Mouse (Mus musculus) telencephalon, adult 2 months (tissue): ENCODE measurements around the gene Zdhhc24.

Experiments used
- DNase-seq: peaks from one replicate; pipeline ENCODE4 v3.0.0-alpha.2; 2011; ENCODE audit warnings: low read depth, low spot score

Zdhhc24 gene

DNA sequence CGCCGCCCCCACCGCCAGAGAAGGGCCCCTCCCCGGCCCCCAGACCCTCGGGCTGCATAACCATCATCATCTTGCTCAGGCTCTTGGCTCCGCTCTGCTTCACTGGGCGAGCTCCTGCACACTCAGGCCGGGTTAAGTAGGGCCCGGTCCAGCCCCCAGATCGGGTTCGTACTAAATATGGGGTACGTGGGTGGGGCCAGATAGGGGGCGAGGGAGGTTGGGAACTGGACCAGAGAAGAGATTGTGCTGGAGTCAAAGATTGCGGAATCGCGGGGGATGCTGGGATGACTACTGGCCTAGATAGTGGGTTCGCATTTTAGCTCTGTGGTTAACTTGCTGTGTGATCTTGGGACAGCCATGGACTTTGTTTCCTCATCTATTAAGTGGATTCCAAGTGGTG, 683 bp upstream of the Zdhhc24 start, which contains the start of gene Actn3:
Gene Actn3, minus strand, starts transcription at position 125 of the 400 bp plus-strand sequence.
- no peak for DNase-seq

DNA sequence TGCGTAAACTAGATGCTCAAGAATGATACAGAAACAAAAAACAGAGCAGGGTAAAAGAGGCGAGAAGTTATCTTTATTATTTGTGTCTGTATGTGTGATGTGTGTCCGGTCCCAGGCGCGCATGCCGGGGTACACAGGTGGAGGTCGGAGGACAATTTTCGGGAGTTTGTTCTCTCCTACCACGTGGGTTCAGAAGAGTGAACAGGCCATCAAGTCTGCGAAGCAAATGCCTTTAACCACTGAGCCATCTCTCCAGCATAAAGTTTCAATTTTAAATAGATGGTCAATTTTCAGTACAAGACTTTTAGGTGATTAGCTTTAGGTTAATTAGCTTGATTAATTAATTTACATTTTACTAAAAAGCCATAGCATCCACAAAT, 846 bp downstream of the Zdhhc24 start:
- no peak for DNase-seq

DNA sequence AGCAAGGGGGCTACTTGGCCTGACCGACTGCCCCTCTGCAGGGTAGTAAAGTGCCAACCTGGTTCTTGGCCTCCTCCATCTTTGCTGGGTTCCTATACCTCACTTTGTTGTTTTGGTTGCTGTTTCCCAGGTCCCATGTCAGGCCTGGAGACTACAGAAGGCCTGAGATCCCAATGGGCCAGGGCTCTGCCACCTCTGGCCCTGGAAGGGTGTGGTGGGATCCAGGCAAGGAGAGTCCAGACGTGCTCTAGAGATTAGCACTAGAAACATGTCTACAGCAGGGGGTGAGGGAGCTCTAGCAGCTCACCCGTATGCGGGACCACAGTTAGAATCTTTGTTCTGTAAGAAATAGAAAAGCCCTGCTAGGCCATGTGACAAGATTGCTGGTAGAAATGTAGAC, 5.5 kb downstream of the Zdhhc24 start:
- DNase-seq: no peak

DNA sequence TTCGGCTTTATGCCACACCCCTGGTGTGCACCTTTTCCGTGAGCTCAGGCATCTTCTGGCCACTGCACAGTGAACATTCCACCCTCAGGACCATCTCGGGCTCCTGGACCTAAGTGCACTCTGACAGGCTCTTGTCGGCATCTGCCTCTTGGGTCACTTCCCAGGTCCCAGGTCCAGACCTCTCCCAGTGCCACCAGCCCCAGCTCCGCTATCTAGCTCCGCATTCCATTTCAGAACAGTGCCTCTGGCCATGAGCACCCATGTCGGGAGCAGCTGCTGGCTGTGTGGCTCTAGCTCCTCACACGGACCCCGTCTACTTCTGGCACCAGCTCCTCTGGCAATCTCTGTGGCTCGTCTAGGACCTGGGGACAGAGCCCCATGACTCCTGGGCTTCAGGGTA, 11.3 kb downstream of the Zdhhc24 start:
- no peak for DNase-seq

DNA sequence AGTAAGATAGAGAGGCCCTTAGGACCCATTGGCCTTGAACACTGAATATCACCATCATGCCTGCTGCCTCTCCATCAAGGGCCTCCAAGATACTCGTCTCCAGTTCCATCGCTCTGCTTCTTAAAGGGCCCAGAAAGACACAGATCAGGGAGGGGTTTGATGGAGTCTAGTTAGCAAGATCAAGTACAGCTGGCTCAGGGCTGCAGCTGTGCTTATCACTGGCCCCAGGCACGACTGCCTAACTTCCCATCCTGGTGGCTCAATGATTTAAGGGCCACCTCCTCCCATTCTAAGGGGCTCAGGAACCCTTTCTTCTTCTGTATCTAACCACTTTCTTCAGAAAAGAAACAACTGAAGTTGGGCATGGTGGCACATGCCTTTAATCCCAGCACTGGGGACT, 13.3 kb downstream of the Zdhhc24 start:
- no peak for DNase-seq

DNA sequence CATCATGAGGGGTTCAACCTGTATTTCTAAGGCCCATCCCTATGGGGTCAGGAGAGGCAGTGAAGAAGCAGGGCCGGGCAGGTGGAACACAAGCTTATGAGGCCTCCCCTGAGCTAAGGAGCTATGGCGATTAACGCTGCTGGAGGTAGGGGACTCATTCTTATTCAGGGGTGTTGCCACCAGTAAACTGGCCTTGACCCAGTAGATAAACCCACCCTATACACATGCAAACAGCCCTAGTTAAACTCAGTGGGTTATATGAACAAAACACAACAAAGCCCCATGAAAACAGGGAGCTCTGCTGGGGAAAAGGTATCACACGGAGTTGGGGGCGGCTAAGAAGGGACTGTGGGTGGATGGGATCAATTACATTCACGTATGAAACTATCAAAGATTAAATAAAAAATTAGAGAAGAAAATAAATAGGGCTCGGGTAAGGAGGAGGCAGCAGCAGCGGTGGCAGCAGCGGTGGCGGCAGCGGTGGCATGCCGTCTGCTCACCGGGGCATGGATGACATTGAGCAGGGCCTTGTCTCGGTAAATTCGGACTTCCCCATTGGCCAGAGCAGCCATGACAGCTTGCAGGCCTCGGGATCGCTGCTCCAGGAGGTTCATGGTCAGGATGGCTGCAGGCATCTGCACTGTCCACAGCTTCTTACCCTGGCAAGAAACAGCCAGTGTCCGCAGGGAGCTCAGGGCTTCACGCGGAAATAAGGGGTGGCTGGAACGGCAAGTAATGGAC, 18.5 kb downstream of the Zdhhc24 start:
- no peak for DNase-seq

DNA sequence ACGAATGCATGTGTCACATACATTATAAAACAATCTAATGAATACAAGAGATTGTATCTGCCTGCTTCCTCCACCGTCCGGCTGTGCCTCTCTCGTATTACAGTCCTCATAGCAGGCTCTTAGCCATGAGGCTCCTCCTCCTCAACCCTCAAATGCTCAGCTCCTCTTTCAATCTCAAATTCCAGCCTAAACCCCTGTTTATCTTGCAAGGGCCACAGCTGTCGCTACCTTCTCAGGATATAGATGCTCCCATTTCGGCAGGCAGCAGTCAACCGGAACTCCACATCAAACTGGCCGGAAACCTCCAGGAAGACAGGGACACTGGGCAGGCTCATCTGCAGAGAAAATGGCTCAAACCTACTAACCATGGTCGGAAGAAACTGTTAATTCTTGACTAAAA, 20.5 kb downstream of the Zdhhc24 start:
- no peak for DNase-seq

DNA sequence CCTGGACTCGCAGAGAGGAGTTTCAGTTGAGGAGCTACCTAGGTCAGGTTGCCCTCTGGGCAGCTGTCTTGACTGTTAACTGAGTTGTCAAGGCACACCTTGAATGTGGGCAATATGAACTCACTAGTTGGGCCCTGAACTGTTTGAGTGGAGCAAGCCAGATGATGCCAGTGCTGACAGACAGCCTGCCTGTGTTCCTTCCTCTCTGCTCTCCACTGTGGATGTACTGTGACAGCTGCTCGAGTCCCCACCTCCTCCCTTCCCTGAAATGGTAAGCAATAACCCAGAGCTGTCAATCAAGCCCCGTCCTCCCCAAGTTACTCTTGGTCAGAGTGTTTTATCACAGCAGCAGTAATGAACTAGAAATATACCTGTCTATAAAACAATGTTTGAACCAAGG, 21.4 kb downstream of the Zdhhc24 start:
- no peak for DNase-seq

DNA sequence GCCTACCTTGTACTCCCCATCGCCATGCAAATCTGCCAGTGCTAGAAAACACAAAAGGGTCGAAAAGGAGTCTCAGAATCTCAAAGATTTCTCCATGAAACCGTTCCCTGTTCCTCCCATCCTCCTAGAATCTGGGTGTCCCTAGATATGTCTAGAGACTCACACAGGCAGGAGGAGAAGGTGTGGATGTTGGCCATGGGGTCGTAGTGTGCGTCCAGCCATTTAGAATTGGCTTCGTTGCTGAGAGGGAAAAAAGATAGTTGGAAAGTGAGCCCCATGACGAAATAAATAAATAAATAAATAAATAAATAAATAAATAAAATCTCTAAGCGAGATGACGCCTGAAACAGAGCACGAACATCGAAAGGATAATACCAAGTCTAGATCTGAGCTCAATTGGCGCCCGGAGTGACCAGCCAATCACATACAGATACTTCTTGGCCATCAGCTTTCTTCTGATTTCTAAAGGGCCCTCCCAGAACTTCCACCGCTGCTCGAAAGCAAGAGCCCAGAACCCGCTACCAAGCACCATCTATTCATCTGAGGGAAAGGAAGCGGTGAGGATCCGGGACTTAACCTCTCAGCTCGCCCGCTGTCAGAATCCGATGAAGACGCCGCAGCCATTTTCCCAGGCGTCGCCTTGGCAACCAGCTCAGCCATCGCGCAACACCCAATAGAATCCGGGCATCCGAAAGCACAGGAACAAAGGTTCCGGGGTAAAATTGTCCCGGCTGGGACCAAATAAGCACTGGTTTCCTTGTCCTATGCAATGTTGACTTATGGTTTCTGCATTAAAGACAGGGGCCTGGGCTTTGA, 27.7 kb downstream of the Zdhhc24 start, which contains the start of gene Bbs1:
Gene Bbs1, minus strand, starts transcription at position 650 of the 816 bp plus-strand sequence.
- DNase-seq: peak; percentile 75

DNA sequence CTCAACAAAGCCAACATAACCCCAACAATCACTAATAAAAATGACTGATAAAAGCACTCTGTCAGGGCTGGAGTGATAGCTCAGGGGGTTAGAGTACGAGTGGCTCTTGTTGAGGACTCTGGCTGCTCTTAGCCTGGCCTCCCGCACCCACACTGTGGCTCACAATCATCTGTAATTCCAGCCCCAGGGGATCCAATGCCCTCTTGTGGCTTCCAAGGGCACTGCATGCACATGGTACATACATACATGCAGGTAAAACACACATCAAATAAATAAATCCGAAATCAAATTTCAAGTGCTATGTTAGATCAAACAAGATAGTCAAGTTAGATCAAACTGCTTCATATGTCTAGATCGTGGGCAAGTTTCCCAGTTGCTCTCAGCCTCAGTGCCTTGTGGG, 29.6 kb downstream of the Zdhhc24 start:
- no peak for DNase-seq

DNA sequence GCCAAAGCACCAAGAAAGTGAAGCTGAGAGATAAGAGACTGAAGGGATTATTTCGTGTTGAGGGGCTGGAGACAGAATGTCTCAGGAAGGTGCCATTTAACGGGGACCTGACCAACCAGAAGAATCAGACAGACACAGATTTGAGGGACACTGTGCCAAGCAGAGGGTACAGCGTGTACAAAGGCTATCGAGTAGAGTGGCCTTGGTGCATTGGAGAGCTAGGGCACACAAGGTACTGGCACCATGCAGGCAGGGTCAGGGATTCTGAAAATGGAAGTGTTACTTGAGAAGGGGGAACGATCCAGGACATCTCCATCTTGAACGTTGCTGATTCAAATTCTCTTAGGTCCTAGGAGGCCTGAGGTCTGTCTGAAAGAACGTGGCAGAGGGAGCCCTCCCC, 30.9 kb downstream of the Zdhhc24 start:
- no peak for DNase-seq

DNA sequence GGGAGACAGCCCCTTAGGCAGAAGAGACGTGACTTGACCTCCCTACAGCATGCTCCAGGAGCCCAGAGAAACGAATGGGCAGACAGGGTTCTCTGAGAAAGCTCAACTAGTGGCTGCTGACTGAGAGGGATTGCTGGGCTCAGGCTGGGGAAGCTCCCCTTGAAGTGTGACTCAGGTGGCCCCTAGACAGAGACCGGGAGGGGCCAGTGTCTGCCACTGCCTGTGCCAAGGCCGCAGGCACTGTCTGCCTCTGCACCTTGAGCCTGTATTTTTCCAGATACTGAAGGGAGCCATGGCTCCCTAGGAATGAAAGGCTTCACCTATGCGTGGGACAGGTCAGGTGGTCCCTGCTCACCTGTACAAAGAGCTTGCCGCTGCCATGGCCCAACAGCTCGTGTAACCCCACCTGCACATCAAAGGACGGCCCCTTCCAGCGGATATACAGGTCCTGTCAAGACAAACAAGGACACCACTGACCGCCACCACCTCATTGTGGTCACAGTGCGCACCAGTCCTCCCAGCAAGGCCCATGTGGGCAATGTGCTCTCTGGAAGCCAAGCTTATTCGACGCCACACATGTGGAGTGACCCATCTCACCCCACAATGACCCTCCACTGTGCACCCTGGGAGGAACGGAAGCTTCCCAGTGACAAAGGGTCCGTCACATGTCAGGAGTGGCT, 37.6 kb downstream of the Zdhhc24 start:
- DNase-seq: no peak

DNA sequence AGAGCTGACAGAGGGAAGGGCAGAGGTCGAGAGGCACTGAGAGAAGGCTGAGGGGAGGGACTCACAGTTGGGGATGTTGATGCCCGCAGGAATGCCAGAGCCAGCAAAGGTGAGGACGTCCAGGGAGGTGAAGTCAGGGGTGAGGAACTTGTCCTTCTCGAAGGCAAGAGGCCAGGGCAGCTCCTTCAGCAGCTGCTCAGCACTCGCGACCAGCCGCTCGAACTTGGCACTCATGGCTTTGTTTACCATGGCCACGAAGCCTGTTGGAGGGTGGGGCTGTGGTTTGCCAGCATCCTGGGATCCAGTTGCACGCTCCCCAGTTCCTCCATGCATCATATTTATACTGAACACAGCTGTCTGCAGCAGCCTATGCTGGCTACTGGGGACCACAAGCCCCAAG, 38.4 kb downstream of the Zdhhc24 start:
- no peak for DNase-seq

DNA sequence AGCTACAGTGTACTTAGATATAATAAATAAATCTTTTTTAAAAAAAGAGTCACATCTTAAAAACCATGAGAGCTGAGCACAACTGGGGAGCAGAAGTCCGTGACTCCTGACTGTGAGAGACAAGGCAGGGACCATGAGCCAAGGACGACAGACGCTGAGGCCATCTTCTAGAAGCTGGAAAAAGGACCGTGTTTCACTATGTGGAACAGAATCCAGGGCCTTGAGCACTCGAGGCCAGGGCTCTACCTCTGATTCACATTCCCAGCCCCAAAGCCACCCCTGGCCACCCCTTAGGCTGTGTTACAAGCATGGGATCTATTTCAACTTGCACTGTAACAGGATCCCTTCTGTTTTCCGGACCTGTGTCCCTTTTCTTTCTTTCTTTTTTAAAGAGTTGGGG, 41.2 kb downstream of the Zdhhc24 start:
- no peak for DNase-seq

DNA sequence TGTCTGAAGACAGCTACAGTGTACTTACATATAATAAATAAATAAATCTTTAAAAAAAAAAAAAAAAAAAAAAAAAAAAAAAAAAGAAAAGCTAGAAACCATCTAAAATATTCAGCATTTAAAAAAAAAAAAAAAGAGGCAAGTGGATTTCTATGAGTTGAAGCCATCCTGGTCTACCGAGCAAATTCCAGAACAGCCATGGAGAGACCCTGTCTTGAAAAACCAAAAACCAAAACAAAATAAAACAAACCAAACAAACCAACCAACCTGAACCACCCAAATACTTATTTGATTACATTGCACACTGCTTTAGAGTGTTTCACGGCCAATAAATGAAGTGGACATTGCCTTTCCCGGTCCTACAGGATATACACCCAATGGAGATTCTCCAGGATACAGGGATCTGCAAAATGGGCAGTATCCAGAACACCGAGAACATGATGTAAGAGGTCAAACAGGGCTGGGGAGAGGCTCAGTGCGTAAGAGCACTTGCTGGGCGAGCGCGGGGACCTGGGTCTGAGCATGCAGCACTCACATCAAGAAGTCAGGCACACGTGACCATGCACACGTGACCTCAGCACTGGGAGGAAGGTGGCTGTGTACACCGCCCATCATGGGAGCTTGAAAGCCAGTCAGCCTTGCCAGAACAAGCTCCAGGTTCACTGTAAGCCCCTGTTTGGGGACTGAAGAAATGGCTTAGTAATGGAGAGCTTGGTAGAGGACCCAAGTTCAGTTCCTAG, 46.8 kb downstream of the Zdhhc24 start:
- DNase-seq: no peak

DNA sequence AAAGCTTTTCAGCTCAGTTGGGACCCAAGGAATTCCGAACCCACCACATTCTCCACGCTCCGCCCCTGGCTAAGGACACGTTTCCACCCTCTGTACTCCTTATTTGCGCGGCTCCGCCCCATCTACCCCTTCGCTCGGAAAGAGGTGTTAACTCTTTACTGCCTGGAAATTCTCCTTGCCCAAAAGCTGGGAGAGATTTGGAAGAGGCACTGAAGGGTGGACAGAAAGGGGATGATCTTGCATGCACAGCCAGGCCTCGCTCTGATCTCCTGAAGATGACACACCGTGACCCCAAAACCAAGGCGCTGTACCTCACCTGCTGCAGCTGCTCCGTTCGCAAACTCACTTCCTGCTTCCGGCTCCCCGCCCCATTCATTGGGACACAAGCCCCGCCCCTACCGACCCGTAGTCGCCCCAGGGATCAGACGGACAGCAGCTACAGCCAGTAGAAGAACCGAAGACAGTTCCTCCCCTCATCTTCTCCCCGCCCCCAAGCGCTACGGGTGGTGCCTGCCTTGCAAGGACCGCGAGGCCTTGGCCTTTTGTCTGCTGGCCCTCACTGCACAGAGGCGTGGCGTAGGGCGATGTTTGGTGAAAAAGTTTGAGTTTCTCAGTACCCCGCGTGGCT, 49.5 kb downstream of the Zdhhc24 start, which contains the start of gene Dpp3:
Gene Dpp3, minus strand, starts transcription at position 384 of the 628 bp plus-strand sequence.
- DNase-seq: peak; percentile 96

DNA sequence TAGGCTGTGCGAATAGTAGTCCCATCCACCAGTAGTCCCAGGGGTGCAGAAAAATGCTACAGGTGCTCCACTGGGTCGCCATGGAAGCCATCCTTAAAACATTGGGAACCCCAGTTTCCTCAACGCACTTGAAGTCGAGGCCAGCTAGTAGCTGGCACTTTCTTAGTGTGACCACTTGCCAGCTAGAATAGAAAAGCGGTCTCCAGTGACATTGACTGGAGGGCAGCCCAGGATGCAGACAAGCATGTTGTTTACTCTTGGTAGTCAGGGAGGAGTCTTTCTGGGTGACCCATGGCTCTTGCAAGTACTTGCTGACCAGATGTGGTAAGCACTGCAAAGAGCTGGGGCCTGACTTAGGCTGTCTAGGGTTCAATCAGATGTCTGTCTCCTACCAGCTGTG, 50.3 kb downstream of the Zdhhc24 start:
- no peak for DNase-seq
